Mouse (Mus musculus) brown adipose tissue, adult 24 weeks (tissue): ENCODE data around the gene Atp8b5. TPM values are rescaled to one million over a fixed set of nuclear protein-coding genes. Genes with fewer than 3 reads are reported as not detected.

Source experiments
- H3K27ac ChIP-seq: fragments of 200-500 bp; replicated peaks from 2 replicates; pipeline ENCODE4 v1.5.1; 2012; ENCODE audit warnings: low read depth, mild to moderate bottlenecking, low read length
- H3K4me1 ChIP-seq: fragments of 200-500 bp; 2 replicates; pipeline ENCODE4 v1.6.1; 2012; ENCODE audit warnings: low read length, mixed read lengths; ENCODE audit not compliant: control insufficient read depth, insufficient read depth, insufficient read length
- H3K4me3 ChIP-seq: fragments of 200-500 bp; 2 replicates; pipeline ENCODE4 v1.5.1; 2012; ENCODE audit warnings: low read depth, mild to moderate bottlenecking, low read length, moderate library complexity; ENCODE audit not compliant: insufficient read depth
- polyA plus RNA-seq: library from polyadenylated mRNA; stranded (reverse); fragments of >200 nt; gene quantifications from 2 replicates; pipeline ENCODE4 v1.2.4, GENCODE M21; 2012; ENCODE audit not compliant: missing spikeins, insufficient read depth, insufficient read length

Gene Atp8b5
- polyA plus RNA-seq, 1 experiment, result 0.24 TPM

DNA sequence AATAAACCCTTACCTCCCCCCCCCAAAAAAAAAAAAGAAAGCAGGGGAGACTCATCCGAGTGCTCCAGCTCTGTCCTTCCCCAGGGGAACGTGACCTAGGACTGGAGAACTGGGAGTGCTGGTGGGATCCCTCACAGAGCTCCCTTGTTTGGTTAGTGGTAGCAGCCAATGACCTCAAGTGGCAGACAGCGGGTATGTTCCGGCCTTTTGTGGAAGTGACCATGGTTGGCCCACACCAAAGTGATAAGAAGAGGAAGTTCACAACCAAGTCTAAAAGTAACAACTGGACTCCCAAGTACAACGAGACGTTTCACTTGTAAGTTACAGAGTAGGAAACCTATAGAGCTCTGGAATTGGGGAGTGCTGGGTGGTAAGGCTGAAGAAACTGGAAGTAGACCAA, 4.1 kb upstream of the Atp8b5 start:
- no peaks in the 10 kb centered on the region for H3K4me1 ChIP-seq
- H3K4me3 ChIP-seq, result no peak overlapping the region
- no peak overlapping the region for H3K27ac ChIP-seq

DNA sequence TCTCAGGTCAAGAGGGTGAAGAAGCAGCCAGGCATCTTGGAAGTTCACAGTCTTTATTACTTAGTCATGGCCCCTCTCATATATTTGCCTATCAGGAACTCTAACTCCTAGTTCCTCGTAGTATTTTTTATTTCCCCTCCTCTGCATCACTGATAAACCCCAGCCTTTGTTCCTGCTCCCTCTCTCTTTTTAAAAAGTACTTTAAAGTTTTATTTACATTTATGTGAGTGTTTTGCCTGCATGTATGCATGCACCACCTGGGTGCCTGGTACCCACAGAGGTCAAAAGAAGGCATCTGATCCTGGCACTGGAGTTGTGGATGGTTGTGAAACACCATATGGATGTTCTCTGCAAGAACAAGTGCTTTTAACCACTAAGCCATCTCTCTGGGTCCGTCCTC, 813 bp upstream of the Atp8b5 start:
- Histone ChIP-seq H3K4me1 (no peaks in the 10 kb centered on the region), H3K27ac (no peak overlapping the region), H3K4me3 (no peak overlapping the region)

DNA sequence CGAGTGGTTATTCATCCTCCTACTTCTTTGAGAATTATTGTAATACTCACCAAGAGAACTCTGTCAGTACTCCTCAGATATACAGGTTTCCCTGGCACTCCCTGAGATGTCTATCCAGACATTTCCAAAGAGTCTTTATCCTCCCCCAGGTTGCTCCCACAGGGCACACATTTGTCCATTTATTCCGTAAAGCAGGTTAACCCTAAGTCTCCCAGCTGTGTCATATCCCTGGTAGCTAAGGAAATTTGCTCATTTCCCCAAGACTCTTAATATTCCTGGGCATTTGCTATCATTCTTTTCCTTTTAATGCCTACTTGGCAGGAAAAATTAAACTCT, 332 bp downstream of the Atp8b5 start:
- Histone ChIP-seq H3K27ac (no peak overlapping the region), H3K4me1 (no peaks in the 10 kb centered on the region), H3K4me3 (no peak overlapping the region)

DNA sequence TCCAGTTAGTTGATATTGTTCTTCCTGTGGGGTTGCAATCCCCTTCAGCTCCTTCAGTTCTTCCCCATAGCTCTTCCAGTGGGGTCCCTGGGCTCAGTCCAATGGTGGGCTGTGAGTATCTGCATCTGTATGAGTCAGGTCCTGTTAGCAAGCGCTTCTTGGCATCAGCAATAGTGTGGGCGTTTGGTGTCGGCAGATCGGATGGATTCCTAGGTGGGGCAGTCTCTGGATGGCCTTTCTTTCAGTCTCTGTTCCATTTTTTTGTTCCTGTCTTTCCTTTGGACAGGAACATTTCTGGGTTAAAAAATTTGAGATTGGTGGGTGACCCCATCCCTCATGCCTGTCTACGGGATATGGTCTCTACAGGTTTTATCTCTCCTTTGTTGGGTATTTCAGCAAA, 18.5 kb downstream of the Atp8b5 start:
- no peak overlapping the region for H3K27ac ChIP-seq

DNA sequence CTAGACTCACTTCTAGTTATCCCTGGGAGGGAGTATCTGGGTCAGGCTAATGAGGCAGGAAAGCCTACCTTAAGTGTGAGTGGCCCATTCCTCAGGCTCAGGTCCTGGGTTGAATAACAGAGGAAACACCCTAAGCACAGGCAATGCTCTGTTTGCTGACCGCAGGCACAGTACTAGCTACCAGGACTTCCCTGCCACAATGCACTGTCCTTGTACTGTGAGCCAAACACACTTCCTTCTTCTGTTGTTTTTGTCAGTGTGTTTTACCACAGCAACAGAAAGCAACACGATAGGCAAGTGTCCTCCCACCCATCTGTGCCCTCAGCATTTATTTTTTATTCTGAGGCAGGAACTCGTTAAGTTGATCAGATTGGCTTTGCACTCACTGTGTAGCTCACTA, 20.3 kb downstream of the Atp8b5 start:
- Histone ChIP-seq H3K4me3 (no peak overlapping the region), H3K4me1 (no peaks in the 10 kb centered on the region), H3K27ac (0 out of 2 replicates have a peak overlapping the region, but pooled peaks have one; percentile 28)

More for the DNA sequence above, 18.5 kb downstream of the Atp8b5 start:
- H3K4me3 ChIP-seq, result no peak overlapping the region
- H3K4me1 ChIP-seq, result no peaks in the 10 kb centered on the region

DNA sequence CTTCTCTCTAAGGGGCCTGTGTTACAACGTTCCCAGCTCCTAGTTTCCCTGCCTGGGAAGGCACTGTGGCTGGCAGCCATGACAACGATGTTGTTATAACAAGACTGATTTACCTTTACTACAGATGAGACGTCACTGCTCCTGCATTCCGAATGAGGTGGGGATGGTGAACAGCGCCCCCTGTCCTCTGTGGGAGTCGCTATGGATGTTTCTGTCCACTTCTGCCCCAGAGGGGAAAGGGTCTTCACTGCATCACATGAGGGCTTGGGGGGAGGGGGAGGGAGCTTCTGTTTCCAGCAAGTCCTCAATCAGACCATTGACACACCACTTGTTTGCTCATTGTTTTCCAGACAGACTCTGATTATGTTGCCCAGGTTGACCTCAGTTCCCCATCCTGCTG, 27.0 kb downstream of the Atp8b5 start:
- Histone ChIP-seq H3K4me3 (no peak overlapping the region), H3K27ac (no peak overlapping the region), H3K4me1 (no peaks in the 10 kb centered on the region)

DNA sequence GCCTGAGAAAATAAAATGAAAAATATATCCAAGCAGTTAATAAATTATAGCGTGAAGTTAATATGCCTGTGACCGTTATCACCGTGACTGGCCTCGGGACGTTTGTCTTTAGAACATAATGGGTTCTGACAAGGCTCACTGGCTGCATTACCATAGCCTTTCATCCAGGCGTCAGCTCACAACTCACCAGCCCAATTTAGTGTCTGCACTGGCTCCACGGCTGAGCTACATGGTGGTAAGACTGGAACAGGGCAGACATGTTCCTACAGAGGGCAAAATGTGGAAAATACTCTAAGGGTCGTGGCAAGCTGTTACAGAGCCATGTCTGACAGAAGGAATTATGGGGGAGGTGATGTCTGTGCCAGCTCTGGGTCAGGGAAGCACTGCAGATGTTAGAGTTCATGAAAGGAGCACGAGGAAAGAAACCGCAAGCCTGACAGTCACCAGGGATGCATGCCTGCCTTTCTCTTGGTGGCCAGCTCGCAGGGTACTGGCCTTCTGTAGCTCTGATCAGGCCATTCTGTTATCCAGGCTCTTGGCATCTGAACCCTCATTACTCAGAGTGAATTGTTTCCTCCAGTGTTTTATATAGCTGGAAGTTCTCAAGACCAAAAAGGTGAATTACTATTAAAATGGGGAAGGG, 42.9 kb downstream of the Atp8b5 start:
- H3K4me3 ChIP-seq, result no peak overlapping the region
- H3K4me1 ChIP-seq, result no peaks in the 10 kb centered on the region
- H3K27ac ChIP-seq, result no peak overlapping the region

DNA sequence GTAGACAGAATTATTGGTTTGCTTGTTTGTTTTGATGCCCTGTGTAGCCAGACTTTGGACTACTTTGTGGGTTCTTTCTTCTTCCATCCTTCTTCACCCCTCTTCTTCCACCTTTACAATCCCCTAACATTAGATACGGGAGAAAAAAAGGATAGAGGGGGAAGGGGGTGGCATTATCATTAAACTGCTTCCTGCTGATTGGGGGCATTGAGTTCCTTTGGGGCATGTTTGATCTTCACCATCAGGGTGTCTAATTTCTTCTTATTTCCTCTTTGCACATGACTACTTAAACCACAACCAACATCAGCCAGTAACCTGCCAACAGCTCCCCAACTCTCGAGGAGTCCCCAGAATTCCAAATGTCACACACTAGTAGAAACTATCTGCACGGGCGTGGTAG, 54.6 kb downstream of the Atp8b5 start:
- Histone ChIP-seq H3K4me1 (no peaks in the 10 kb centered on the region), H3K27ac (no peak overlapping the region), H3K4me3 (no peak overlapping the region)

DNA sequence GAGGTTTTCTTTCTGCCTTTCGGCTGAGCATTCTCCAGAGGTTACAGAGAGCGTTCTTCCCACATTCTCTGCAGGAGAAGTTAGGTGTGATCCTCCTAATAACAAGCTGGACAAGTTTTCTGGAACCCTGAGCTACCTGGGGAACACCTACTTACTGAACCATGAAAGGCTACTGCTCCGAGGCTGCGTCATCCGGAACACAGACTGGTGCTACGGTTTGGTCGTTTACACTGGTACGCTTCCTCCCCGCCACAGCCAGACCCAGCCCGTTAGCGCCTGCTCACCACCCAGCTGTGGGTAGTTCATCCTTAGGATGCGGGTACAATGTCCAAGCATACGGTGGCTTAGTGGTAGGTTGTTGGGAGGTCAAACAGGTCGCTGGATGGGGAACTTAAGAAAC, 55.4 kb downstream of the Atp8b5 start:
- Histone ChIP-seq H3K4me1 (no peaks in the 10 kb centered on the region), H3K27ac (no peak overlapping the region), H3K4me3 (no peak overlapping the region)

DNA sequence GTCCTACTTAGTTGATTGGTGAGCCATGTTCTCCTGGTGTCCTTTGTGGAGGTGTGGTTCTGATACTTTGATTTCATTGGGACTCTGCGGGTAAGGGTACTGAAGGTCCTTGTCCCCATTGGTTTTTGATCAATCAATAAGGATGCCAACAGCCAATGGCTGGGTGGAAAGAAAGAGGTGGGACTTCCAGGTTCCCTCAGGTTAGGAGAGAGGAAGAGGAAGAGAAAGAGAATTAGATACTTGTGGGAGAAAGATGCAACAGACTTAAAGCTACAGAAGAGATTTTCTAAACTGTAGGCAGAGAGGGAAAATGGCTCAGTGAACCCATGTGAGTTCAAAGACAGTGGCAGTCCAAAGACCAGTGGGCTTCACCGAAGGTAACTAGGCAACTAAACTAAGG, 60.2 kb downstream of the Atp8b5 start:
- Histone ChIP-seq H3K4me1 (no peaks in the 10 kb centered on the region), H3K4me3 (no peak overlapping the region), H3K27ac (no peak overlapping the region)

DNA sequence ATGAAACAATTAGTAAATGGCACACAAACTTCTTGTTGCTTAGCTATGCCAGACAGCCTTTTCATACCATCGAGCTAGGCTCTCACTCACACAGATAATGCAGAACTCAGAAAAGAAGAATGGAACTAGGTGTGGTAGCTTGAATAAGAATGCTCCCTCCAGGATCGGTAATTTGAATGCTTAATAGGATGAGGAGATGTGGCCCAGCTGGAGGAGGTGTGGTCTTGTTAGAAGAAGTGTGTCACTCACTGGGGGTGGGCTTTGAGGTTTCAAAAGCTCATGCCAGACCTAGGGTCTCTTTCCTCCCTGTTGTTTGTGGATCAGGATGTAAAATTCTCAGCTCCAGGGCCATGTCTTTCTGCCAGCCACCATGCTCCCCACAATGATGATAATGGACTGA, 67.8 kb downstream of the Atp8b5 start:
- Histone ChIP-seq H3K27ac (no peak overlapping the region), H3K4me1 (no peaks in the 10 kb centered on the region; the same call in 1 of the 2 replicates)

DNA sequence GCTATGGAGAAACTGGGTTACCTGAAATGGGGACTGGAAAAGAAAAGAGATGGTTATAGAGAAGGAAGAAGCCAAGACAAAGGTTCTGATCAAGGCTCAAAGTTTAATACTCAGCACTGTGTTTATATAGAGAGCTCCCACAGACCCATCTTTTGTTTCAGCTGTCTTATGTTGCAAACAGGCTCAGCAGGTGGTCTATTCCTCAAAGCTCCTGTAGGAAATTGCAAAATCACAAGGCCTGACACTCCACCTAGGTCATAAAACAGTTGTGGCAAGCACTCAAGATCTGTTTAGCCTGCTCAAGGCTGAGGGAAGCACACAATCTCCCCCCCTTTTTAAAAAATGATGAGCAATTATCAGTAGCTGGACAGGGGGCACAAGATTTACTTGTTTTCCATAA, 69.2 kb downstream of the Atp8b5 start:
- Histone ChIP-seq H3K27ac (no peak overlapping the region), H3K4me3 (no peak overlapping the region), H3K4me1 (no peaks in the 10 kb centered on the region; the same call in 1 of the 2 replicates)

More for the DNA sequence above, 67.8 kb downstream of the Atp8b5 start:
- H3K4me3 ChIP-seq, result no peak overlapping the region

DNA sequence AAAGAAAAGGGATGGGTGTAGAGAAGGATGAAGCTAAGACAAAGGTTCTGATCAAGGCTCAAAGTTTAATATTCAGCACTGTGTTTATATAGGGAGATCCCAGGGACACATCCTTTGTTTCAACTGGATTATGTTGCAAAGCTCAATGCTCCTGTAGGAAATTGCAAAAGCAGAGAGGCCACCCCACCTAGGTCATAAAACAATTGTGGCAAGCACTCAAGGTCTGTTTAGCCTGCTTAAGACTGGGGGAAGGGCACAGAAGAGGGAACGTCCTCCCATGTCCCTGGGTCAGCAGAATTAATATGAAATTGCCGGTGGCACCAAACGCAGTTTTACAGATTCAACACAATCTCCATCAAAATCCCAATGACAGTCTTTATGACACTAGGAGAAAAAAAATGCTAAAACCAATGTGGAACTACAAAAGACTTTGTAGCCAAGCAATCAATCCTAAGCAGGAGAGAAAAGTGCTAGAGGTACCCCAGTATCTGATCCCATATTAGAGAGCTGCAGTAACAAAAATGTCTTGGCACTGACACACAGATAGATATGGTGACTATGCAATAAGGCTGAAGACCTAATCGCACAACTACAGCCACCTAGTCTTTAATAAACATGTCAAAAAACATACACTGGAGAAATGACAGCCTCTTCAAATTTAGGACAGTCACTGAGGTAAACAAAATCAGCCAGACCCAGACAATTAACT, 73.3 kb downstream of the Atp8b5 start:
- Histone ChIP-seq H3K4me3 (peak overlapping the region; percentile 58), H3K27ac (peak overlapping the region; percentile 80)

DNA sequence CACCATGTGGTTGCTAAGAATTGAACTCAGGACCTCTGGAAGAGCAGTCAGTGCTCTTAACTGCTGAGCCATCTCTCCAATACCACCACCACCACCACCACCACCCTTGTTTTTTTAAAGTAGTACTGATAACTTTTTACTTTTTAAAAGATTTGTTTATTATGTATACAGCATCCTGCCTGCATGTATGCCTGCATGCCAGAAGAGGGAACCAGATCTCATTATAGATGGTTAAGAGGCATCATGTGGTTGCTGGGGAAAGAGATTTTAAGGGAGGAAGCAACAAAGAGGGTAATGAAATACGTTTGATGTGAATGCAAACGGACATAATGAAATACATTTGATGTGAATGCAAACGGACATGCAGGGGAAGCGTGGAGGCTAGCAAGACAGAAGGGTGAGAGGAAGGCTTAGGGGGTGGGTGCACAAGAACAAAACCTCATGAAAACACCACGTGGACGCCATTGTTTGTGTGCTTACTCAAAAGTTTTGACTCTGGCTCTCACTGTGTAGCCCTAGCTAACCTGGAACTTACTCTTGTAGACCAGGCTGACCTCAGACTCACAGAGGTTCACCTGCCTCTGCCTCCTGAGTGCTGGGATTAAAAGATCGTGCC, 74.4 kb downstream of the Atp8b5 start:
- no peak overlapping the region for H3K4me3 ChIP-seq
- H3K27ac ChIP-seq, result no peak overlapping the region
- no peaks in the 10 kb centered on the region; the same call in 1 of the 2 replicates for H3K4me1 ChIP-seq

More for the DNA sequence above, 73.3 kb downstream of the Atp8b5 start:
- H3K4me1 ChIP-seq, result no peaks in the 10 kb centered on the region; the same call in 1 of the 2 replicates

DNA sequence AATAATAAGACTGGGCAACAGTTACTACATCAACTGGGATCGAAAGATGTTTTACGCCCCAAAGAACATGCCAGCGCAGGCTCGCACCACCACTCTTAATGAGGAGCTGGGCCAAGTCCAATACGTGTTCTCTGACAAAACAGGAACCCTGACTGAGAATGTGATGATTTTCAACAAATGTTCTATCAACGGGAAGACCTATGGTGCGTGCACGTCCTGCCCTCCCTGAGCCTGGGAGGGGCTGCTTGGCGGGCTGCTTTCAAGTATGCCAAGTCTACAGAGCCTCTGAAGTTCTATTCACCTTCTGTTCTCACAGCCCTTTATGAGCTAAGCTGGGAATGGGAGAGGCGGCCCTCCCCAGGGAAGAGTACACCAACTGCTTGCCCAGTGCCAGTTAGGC, 75.5 kb downstream of the Atp8b5 start:
- no peak overlapping the region for H3K27ac ChIP-seq
- no peak overlapping the region for H3K4me3 ChIP-seq
- no peaks in the 10 kb centered on the region; the same call in 1 of the 2 replicates for H3K4me1 ChIP-seq

DNA sequence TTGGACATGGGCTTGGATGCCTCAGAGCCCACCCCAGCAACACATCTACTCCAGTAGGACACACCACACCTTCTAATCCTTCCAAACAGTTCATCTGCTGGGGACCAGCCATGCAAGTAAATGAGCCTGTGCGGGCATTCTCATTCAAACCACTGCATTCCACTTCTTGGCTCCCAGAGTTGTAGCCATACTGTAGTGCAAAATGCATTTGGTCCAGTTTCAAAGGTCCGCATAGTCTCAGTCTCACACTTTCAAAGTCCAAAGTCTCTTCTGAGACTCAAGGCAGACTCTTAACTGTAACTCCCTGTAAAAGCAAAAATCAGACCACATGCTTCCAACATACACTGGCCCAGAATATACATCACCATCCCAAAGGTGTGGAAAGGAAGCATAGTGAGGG, 78.0 kb downstream of the Atp8b5 start:
- H3K27ac ChIP-seq, result no peak overlapping the region
- H3K4me3 ChIP-seq, result no peak overlapping the region
- H3K4me1 ChIP-seq, result no peaks in the 10 kb centered on the region
